Mouse (Mus musculus) hematopoietic stem cell, adult 5-6 weeks (primary cell): ENCODE measurements around the gene Phc2. TPM values are rescaled to one million over a fixed set of nuclear protein-coding genes. Genes with fewer than 3 reads are reported as not detected.

Experiments used
- ATAC-seq, 2 experiments: fragments of 125-278 bp in 1 of 2; replicated peaks in 1 of 2; 2 replicates each; pipeline ENCODE4 v1.8.0; 2016 to 2017; ENCODE audit warnings: inconsistent platforms in 2 of 2, mild to moderate bottlenecking in 2 of 2, moderate number of reproducible peaks in 2 of 2, low read depth in 1 of 2, moderate TSS enrichment in 1 of 2; ENCODE audit not compliant: low FRiP score in 2 of 2, poor library complexity in 2 of 2, severe bottlenecking in 2 of 2, insufficient read depth in 1 of 2, low TSS enrichment in 1 of 2
- total RNA-seq: library from RNA; stranded (forward); fragments of 172-1452, 232-1000 nt; gene quantifications from 2 replicates; pipeline ENCODE4 v1.2.3, GENCODE M21; 2017

Gene Phc2
- total RNA-seq, 1 experiment from 2014 or later = 18.8 TPM

GRCm38 (mm10) chr4:128706626-128707025, 52.1 kb downstream of the Phc2 start:
- peak; percentile 28 to 48; a peak in 3 of 4 replicates for ATAC-seq

- no peak for ATAC-seq
Observed at GRCm38 (mm10) chr4:128707384-128707783, 52.9 kb downstream of the Phc2 start.

- no peak for ATAC-seq
Observed at GRCm38 (mm10) chr4:128709061-128709780, 54.7 kb downstream of the Phc2 start.

- no peak for ATAC-seq
Observed at GRCm38 (mm10) chr4:128709781-128710166, 55.3 kb downstream of the Phc2 start.

- ATAC-seq = no peak
Observed at GRCm38 (mm10) chr4:128710286-128710685, 55.8 kb downstream of the Phc2 start.

GRCm38 (mm10) chr4:128710800-128711199, 56.3 kb downstream of the Phc2 start:
- no peak for ATAC-seq

GRCm38 (mm10) chr4:128711455-128712135, 57.1 kb downstream of the Phc2 start:
- ATAC-seq = peak; percentile 81 to 89

GRCm38 (mm10) chr4:128712136-128712655, 57.7 kb downstream of the Phc2 start:
- no peak for ATAC-seq

GRCm38 (mm10) chr4:128712941-128713340, 58.4 kb downstream of the Phc2 start:
- no peak for ATAC-seq

GRCm38 (mm10) chr4:128715241-128716204, 61.0 kb downstream of the Phc2 start:
- ATAC-seq = no peak

GRCm38 (mm10) chr4:128716279-128716678, 61.8 kb downstream of the Phc2 start:
- no peak for ATAC-seq

GRCm38 (mm10) chr4:128716731-128717130, 62.2 kb downstream of the Phc2 start:
- ATAC-seq = no peak

- peak; percentile 87 to 90 for ATAC-seq
Observed at GRCm38 (mm10) chr4:128720110-128720509, 65.6 kb downstream of the Phc2 start.

- no peak for ATAC-seq
Observed at GRCm38 (mm10) chr4:128721061-128721648, 66.7 kb downstream of the Phc2 start.

GRCm38 (mm10) chr4:128721761-128722160, 67.3 kb downstream of the Phc2 start:
- ATAC-seq = no peak

- ATAC-seq = no peak
Observed at GRCm38 (mm10) chr4:128722932-128723331, 68.4 kb downstream of the Phc2 start.

- no peak for ATAC-seq
Observed at GRCm38 (mm10) chr4:128723431-128723830, 68.9 kb downstream of the Phc2 start.
